Mouse (Mus musculus) thymus, adult 2 months (tissue): ENCODE data around the gene Ghr.

ENCODE experiments used
- CTCF ChIP-seq: fragments of 200-500 bp; IDR thresholded peaks from 2 replicates; pipeline ENCODE4 v1.5.1; 2012; ENCODE audit warnings: mild to moderate bottlenecking, control low read depth, low read length, moderate library complexity, borderline replicate concordance; ENCODE audit not compliant: control insufficient read depth, poor library complexity, insufficient read depth; ENCODE audit errors: extremely low read depth
- POLR2A ChIP-seq: fragments of 200-500 bp; IDR thresholded peaks from 2 replicates; pipeline ENCODE4 v1.6.1; 2012; ENCODE audit warnings: mild to moderate bottlenecking, low read length, control low read depth, moderate library complexity; ENCODE audit not compliant: control insufficient read depth, poor library complexity, insufficient read depth; ENCODE audit errors: extremely low read depth

DNA sequence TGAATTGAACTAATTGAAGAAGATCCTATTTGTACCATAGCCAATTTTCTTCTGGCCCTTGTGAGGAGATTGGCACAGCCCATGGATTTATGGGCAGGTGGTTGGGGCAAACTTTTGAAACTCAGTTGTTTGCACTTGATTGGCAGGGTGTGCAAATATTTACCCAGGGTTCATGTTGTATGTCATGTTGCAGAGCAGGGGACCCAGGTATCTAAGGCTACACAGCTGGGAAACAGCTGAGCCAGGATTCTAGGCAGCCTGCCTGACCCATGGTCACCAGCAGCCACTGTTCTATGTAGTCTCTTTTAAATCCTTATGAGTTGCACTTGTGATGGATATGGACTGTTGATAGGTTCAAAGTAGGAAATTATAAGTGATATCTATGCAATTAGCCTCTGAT lies 94.1 kb downstream of the Ghr start:
- TF ChIP-seq POLR2A: no peak
- no peak for TF ChIP-seq CTCF
